Mouse (Mus musculus) midbrain, embryonic 10.5 days (tissue): ENCODE data around the gene Vps13c. TPM values are rescaled to one million over a fixed set of nuclear protein-coding genes. Genes with fewer than 3 reads are reported as not detected.

Experiments used
- DNase-seq: peaks from one replicate; pipeline ENCODE4 v3.0.0-alpha.2; 2017; ENCODE audit warnings: low spot score
- H3K27ac ChIP-seq: fragments of 300-500 bp; sonication (generic); replicated peaks from 2 replicates; pipeline ENCODE4 v1.5.1; 2016; ENCODE audit warnings: mild to moderate bottlenecking
- H3K27me3 ChIP-seq: fragments of 300-500 bp; sonication (generic); 2 replicates; pipeline ENCODE4 v1.6.1; 2016; ENCODE audit warnings: low read depth, mild to moderate bottlenecking; ENCODE audit not compliant: poor library complexity, severe bottlenecking
- H3K36me3 ChIP-seq: fragments of 300-500 bp; sonication (generic); 2 replicates; pipeline ENCODE4 v1.6.1; 2016; ENCODE audit warnings: mild to moderate bottlenecking, moderate library complexity
- H3K4me1 ChIP-seq: fragments of 300-500 bp; sonication (generic); 2 replicates; pipeline ENCODE4 v1.6.1; 2016
- H3K4me3 ChIP-seq: fragments of 300-500 bp; sonication (generic); 2 replicates; pipeline ENCODE4 v1.5.1; 2016; ENCODE audit warnings: mild to moderate bottlenecking, moderate library complexity
- H3K9me3 ChIP-seq: fragments of 300-500 bp; sonication (generic); replicated peaks from 2 replicates; pipeline ENCODE4 v1.6.1; 2016; ENCODE audit warnings: mild to moderate bottlenecking
- WGBS: fragments of 180-500 bp; shearing (Covaris S2); methylation state at CpG from one replicate; pipeline ENCODE4 v1.1.7; 2016; 5-methylcytosine and 5-hydroxymethylcytosine counted together
- polyA plus RNA-seq: library from polyadenylated mRNA; unstranded; fragments of >200 nt; fragmentation: Nextera tagmentation; extraction: Ambion mirVana; gene quantifications from 2 replicates; pipeline ENCODE4 v1.2.1, GENCODE M21; 2016

The Vps13c gene
- polyA plus RNA-seq, 1 experiment from 2014 or later: 4.0 TPM

DNA sequence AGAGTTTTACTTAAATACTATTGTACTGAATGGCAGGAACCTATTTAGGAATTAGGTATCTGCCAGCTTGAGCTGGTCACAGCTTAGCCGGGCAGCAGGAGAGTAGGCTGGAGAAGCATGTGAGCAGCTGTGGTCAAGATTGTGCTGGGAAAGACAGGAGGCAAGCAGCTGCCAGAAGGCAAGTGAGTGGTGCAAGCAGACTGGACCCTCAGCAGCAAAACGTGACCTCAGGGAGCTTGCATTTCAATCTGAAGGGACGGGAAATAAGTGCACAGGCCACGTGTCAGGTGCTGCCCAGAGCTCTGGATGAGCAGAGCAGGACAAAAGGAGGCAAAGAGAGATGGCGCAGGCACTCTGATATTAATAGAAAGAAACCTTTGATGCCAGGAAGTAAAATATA lies 60.2 kb downstream of the Vps13c start:
- Histone ChIP-seq H3K4me3 (no peak overlapping the region), H3K9me3 (no peaks in the 10 kb centered on the region), H3K4me1 (peaks cover 29% of the 10 kb centered on the region), H3K27ac (no peak overlapping the region), H3K27me3 (peaks cover 7% of the 10 kb centered on the region; the same call in 1 of the 2 replicates), H3K36me3 (peaks cover 17% of the 10 kb centered on the region)
- DNase-seq: no peak
- WGBS: 57% methylated on average over 5 of the region's 5 CpGs

- Histone ChIP-seq H3K4me1 (peaks cover 11% of the 10 kb centered on the region), H3K27ac (no peak overlapping the region), H3K27me3 (no peaks in the 10 kb centered on the region), H3K36me3 (peaks cover 50% of the 10 kb centered on the region), H3K4me3 (no peak overlapping the region), H3K9me3 (no peaks in the 10 kb centered on the region)
- 84% methylated on average over 6 of the region's 6 CpGs for WGBS
- no peak for DNase-seq
These were observed 64.2 kb downstream of the Vps13c start for GRCm38 (mm10) chr9:67904355-67904754.

DNA sequence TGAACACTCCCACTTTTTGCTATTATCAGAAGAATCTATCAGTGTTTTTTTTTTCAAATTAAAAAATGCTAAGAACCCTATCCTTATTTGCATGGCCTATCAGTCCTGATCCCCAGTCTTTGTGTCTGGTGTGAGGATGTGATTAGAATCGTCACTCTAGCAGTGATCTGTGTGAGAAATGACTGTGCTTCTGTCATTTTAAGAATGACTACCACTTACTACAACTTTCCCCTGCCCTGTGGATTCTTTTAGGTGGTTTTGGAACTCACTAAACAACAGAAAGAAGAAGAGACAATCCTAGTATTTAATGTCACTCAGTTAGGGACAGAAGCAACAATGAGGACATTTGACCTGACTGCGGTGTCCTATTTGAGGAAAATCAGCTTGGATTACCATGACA lies 65.3 kb downstream of the Vps13c start:
- H3K27ac ChIP-seq: no peak overlapping the region
- WGBS: 84% methylated on average over 2 of the region's 2 CpGs
- H3K4me1 ChIP-seq: peaks cover 8% of the 10 kb centered on the region
- no peak for DNase-seq
- no peaks in the 10 kb centered on the region for H3K27me3 ChIP-seq
- no peak overlapping the region for H3K4me3 ChIP-seq
- H3K9me3 ChIP-seq: no peaks in the 10 kb centered on the region
- H3K36me3 ChIP-seq: peaks cover 62% of the 10 kb centered on the region

GRCm38 (mm10) chr9:67914681-67915080 lies 74.5 kb downstream of the Vps13c start:
- Histone ChIP-seq H3K4me1 (no peaks in the 10 kb centered on the region), H3K36me3 (peaks cover 54% of the 10 kb centered on the region), H3K4me3 (no peak overlapping the region), H3K27me3 (no peaks in the 10 kb centered on the region), H3K27ac (no peak overlapping the region), H3K9me3 (no peaks in the 10 kb centered on the region)
- 92% methylated on average over 7 of the region's 7 CpGs for WGBS
- DNase-seq: no peak

DNA sequence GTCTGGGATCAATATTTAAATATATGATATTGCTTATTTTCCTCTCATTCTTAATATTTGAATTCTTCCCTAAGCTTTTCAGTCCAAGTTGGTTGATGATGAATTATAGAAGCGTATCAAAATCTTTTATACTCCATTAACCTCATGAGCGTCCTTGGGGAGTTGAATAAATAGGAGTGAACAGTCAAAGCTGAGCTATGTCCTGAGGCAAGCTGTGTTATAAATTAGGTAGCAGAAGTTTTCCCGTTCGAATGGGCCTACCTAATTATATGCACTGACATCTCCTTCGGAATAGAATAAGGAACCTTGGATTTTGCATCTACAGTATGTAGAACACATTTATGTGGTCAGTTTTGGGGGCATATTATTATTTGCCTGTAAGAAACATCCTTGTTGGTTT lies 82.2 kb downstream of the Vps13c start:
- no peaks in the 10 kb centered on the region for H3K27me3 ChIP-seq
- no peak for DNase-seq
- no peaks in the 10 kb centered on the region for H3K9me3 ChIP-seq
- no peak overlapping the region for H3K4me3 ChIP-seq
- 93% methylated on average over 5 of the region's 5 CpGs for WGBS
- no peak overlapping the region for H3K27ac ChIP-seq
- H3K36me3 ChIP-seq: peaks cover 41% of the 10 kb centered on the region
- H3K4me1 ChIP-seq: no peaks in the 10 kb centered on the region

GRCm38 (mm10) chr9:67930629-67931028 lies 90.4 kb downstream of the Vps13c start:
- H3K27ac ChIP-seq: no peak overlapping the region
- H3K27me3 ChIP-seq: no peaks in the 10 kb centered on the region
- DNase-seq: no peak
- H3K9me3 ChIP-seq: no peaks in the 10 kb centered on the region
- 76% methylated on average over 7 of the region's 7 CpGs for WGBS
- no peak overlapping the region for H3K4me3 ChIP-seq
- no peaks in the 10 kb centered on the region for H3K4me1 ChIP-seq
- H3K36me3 ChIP-seq: peaks cover 60% of the 10 kb centered on the region

- H3K36me3 ChIP-seq: peaks cover 40% of the 10 kb centered on the region
- no peak for DNase-seq
- H3K27me3 ChIP-seq: no peaks in the 10 kb centered on the region
- H3K4me1 ChIP-seq: no peaks in the 10 kb centered on the region
- H3K9me3 ChIP-seq: no peaks in the 10 kb centered on the region
- WGBS: 80% methylated on average over 2 of the region's 2 CpGs
- H3K4me3 ChIP-seq: no peak overlapping the region
- no peak overlapping the region for H3K27ac ChIP-seq
These were observed 97.1 kb downstream of the Vps13c start for GRCm38 (mm10) chr9:67937286-67937685.

- H3K36me3 ChIP-seq: peaks cover 58% of the 10 kb centered on the region
- H3K27me3 ChIP-seq: no peaks in the 10 kb centered on the region
- H3K9me3 ChIP-seq: no peaks in the 10 kb centered on the region
- WGBS: 86% methylated on average over 7 of the region's 7 CpGs
- H3K4me1 ChIP-seq: no peaks in the 10 kb centered on the region
- H3K4me3 ChIP-seq: no peak overlapping the region
- DNase-seq: no peak
- H3K27ac ChIP-seq: no peak overlapping the region
These were observed 115.3 kb downstream of the Vps13c start for GRCm38 (mm10) chr9:67955466-67956010.

GRCm38 (mm10) chr9:67961953-67962352 lies 121.8 kb downstream of the Vps13c start:
- no peaks in the 10 kb centered on the region; the same call in 1 of the 2 replicates for H3K9me3 ChIP-seq
- H3K27ac ChIP-seq: no peak overlapping the region
- WGBS: 95% methylated on average over 5 of the region's 5 CpGs
- peaks cover 5% of the 10 kb centered on the region for H3K4me1 ChIP-seq
- H3K27me3 ChIP-seq: no peaks in the 10 kb centered on the region
- H3K36me3 ChIP-seq: peaks cover 41% of the 10 kb centered on the region
- no peak overlapping the region for H3K4me3 ChIP-seq
- DNase-seq: no peak

DNA sequence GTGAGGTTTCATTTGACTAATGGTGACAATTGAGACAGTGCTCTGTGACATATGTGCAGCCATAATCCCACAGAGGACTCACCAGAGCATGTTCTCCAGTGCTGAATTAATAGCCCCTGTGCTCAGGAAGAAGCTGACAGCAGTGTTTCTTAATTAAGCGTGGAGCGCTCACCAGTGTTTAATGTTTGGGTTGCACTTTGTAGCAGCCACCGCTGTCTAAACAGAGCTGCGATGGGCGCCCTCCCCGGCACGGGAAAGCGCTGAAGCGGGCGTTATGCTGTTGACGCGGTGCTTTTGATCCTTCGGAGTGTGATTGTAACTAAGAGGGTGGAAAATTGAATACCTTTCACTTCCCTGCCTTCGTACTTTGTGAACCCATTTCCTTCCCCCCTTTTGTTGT lies 125.7 kb downstream of the Vps13c start:
- H3K36me3 ChIP-seq: peaks cover 44% of the 10 kb centered on the region
- H3K4me1 ChIP-seq: peaks cover 5% of the 10 kb centered on the region
- 50% methylated on average over 14 of the region's 14 CpGs for WGBS
- H3K27me3 ChIP-seq: no peaks in the 10 kb centered on the region
- no peak overlapping the region for H3K27ac ChIP-seq
- H3K4me3 ChIP-seq: no peak overlapping the region
- no peaks in the 10 kb centered on the region; the same call in 1 of the 2 replicates for H3K9me3 ChIP-seq
- peak; percentile 13 for DNase-seq

DNA sequence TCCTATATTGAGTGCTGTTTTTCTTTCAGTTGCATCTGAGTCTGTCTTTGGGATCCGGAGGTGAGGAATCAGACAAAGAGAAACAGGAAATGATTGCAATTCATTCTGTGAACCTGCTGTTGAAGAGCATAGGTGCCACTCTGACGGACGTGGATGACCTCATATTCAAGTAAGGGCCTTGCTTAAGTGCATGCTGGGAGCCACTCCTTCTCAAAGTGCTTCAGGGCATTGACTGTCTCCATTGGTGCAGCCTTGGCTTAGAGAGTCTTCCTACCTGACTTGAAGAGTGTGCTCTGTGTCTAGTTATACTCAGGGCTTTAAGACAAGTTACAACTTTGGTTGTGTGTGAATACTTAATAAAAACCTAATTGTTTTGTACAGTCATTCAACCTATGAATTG lies 126.8 kb downstream of the Vps13c start:
- Histone ChIP-seq H3K27ac (no peak overlapping the region), H3K36me3 (peaks cover 36% of the 10 kb centered on the region), H3K27me3 (no peaks in the 10 kb centered on the region), H3K4me1 (peaks cover 5% of the 10 kb centered on the region), H3K9me3 (no peaks in the 10 kb centered on the region; the same call in 1 of the 2 replicates), H3K4me3 (no peak overlapping the region)
- DNase-seq: no peak
- WGBS: 81% methylated on average over 3 of the region's 3 CpGs

GRCm38 (mm10) chr9:67973451-67973850 lies 133.3 kb downstream of the Vps13c start:
- H3K9me3 ChIP-seq: no peaks in the 10 kb centered on the region
- WGBS: 36% methylated on average over 6 of the region's 6 CpGs
- no peaks in the 10 kb centered on the region for H3K27me3 ChIP-seq
- no peaks in the 10 kb centered on the region for H3K4me1 ChIP-seq
- no peak overlapping the region for H3K27ac ChIP-seq
- peaks cover 27% of the 10 kb centered on the region for H3K36me3 ChIP-seq
- DNase-seq: peak; percentile 13
- no peak overlapping the region for H3K4me3 ChIP-seq

GRCm38 (mm10) chr9:67975491-67975890 lies 135.3 kb downstream of the Vps13c start:
- no peaks in the 10 kb centered on the region for H3K4me1 ChIP-seq
- 97% methylated on average over 9 of the region's 9 CpGs for WGBS
- no peaks in the 10 kb centered on the region for H3K27me3 ChIP-seq
- H3K27ac ChIP-seq: no peak overlapping the region
- H3K9me3 ChIP-seq: no peaks in the 10 kb centered on the region
- DNase-seq: no peak
- H3K36me3 ChIP-seq: peaks cover 16% of the 10 kb centered on the region
- no peak overlapping the region for H3K4me3 ChIP-seq

DNA sequence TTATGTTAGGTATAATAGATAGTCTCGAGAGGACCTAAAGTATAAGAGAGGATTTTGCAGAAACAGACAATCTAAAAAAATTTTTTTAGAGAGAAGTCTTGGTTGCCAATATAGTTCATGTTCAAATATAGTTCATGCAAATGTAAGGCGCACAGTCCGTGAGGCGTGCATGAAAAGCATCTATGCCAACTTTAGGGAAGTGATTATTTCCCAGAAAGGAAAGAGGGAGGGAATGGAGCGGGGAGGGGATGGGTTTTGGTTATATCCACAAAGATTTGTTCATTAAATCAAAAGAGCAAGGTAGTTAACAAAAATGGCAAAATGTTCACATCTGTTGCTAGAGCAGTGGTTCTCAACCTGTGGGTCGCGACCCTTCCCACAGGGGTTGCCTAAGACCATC lies 166.4 kb downstream of the Vps13c start:
- Histone ChIP-seq H3K27ac (no peak overlapping the region), H3K4me3 (no peak overlapping the region), H3K4me1 (no peaks in the 10 kb centered on the region), H3K9me3 (no peaks in the 10 kb centered on the region), H3K27me3 (no peaks in the 10 kb centered on the region), H3K36me3 (no peaks in the 10 kb centered on the region)
- 94% methylated on average over 7 of the region's 7 CpGs for WGBS
- no peak for DNase-seq
